Mouse (Mus musculus) left cerebral cortex, adult 8-10 months (tissue): Measurements from ENCODE around the gene Plin2. TPM values are rescaled to one million over a fixed set of nuclear protein-coding genes. Genes with fewer than 3 reads are reported as not detected.
"Not testable (repeated sequence)": the region's sequence is repeated elsewhere in the genome, so short reads cannot be mapped to it uniquely, and the experiment has no call there.

Experiments used
- DNase-seq, 2 experiments: peaks; one replicate each; pipeline ENCODE4 v3.0.0; 2022; ENCODE audit warnings: low spot score in 2 of 2
- total RNA-seq, 4 experiments: library from RNA; stranded (reverse); gene quantifications; 2 replicates each; pipeline ENCODE4 v1.2.4; 2022

The Plin2 gene
- total RNA-seq, 4 experiments from 2014 or later: 12.3 to 24.9 (median 18.8) TPM

DNA sequence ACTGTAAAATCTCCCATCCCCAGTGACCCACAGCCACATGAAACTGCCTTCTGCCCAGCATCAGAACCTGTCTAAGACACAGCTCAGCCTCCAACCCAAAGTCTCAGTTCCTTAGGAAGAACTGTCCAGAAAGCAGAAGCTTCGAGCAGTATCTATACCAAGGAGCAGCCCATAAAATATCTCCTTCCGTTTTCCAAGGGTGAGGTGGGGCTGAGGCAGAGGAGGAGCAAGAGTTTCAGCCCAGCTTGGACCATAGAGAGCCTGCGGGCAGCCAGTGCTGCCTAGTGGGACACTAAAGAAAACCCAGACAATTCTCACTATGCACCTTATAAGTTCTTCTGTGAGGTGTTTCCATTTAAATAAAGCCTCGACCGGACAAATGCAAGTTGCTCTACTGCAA, 37.3 kb downstream of the Plin2 start:
- not testable (repeated sequence) for DNase-seq

DNA sequence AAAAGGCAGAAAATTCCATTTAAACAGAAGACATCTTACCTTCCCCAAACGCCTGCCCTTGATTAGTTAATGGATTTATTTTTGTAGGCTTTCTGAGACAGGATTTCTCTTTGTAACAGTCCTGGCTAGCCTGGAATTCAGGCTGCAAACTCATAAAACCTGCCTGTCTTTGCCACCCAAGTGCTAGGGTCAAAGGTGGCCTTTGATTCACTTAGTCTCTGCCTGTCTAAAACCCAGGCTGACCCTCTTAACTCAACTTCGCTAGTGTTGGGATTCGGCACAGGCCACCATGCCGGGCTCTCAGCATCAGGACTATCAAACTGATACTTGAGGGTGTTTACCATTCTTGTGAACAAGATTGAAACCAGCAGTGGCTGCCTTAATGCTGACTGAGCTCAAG, 38.0 kb downstream of the Plin2 start:
- DNase-seq: no peak

DNA sequence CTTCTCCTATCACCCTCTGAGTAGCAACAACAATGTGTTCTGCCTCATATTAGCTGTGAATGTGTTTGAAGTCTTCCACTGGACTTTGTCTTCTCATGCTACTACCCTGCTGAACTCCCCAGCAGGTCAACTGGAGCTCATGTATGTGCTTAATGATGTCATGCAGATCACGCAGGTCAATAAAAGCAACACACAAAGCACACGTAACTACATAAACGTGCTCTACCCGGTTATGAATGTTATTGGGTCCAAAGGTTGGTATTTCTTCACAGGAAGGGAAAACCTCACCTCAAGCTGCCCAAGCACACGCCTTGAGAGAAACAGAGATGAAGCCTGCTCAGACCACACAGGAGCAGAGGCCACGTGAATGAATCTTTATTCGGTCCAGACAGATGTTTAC, 43.4 kb downstream of the Plin2 start:
- not testable (repeated sequence) for DNase-seq

DNA sequence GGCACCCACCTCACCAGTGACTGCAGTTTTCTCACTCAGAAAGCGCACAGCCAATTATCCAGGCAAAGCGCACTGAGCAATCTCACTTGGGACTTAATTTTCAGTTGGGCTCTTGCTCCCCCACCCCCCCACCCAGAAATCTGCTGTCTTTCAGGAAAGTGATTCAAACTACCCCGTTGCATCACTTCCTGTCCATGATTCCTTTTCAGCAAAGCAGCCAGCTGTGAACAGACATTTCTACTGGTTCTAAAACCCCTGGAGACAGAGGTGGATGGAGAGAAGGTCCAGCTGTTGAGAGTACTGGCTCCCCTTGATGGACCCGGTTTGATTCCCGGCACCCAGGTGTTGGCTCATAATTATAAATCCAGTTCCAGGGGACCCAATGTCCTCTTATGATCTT, 44.4 kb downstream of the Plin2 start:
- no peak for DNase-seq

DNA sequence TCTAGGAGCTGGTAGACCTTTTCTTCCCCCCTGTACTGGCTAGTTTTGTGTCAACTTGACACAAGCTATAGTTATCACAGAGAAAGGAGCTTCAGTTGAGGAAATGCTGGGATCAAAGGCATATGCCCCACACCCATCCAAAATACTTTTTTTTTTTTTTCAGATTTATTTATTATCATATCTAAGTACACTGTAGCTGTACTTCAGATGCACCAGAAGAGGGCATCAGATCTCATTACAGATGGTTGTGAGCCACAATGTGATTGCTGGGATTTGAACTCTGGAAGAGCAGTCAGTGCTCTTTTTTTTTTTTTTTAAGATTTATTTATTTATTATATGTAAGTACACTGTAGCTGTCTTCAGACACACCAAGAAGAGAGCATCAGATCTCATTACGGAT, 47.3 kb downstream of the Plin2 start:
- not testable (repeated sequence) for DNase-seq

DNA sequence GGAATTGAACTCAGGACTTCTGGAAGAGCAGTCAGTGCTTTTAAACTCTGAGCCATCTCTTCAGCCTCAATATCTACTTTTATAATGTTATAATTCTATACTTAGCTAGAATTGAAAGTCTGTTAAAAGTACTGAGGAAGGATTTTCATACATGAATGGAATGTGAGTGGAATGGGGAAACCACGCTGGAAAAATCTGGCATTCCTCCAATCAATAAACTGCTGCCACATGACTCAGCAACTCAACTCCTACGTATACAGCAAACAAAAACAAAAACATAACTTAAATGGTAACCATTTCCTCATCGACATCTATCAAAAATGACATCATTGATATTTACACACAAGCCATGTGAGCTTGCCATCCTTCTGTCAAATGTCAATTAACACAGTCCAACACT, 47.7 kb downstream of the Plin2 start:
- no peak for DNase-seq

DNA sequence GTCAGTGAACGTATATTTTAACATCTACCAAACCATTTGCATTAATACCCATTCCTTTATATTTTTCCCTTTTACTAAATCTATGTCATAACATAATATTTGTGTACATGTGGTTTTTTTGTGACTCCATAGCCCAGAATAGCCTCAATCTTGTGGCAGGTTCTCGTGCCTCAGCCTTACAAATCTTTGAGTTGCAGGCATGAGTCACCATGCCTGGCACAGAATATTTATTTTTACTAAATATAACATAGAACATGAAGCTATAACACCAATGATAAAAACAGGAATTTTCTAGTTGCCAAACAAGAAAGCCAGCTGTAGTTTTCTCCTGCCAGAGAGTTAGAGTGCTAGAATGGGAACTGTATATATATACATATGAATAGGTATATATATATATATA, 49.4 kb downstream of the Plin2 start:
- peak in 1 of 2 experiments; percentile 10 for DNase-seq

DNA sequence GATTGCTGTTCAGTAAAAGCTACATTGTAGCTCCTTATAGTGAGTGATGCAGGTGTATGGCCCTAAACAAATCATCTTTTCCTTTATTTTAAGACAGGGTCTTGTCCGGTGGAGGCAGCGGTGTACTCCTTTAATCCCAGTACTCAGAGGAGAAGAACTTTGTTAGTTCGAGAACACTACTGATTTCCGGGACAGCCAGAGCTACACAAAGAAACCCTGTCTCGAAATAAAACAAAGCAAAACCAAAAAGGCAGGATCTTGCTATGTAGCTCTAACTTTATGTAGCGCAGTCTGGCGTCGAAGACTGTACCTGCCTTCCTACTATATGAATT, 57.6 kb downstream of the Plin2 start:
- no peak for DNase-seq

DNA sequence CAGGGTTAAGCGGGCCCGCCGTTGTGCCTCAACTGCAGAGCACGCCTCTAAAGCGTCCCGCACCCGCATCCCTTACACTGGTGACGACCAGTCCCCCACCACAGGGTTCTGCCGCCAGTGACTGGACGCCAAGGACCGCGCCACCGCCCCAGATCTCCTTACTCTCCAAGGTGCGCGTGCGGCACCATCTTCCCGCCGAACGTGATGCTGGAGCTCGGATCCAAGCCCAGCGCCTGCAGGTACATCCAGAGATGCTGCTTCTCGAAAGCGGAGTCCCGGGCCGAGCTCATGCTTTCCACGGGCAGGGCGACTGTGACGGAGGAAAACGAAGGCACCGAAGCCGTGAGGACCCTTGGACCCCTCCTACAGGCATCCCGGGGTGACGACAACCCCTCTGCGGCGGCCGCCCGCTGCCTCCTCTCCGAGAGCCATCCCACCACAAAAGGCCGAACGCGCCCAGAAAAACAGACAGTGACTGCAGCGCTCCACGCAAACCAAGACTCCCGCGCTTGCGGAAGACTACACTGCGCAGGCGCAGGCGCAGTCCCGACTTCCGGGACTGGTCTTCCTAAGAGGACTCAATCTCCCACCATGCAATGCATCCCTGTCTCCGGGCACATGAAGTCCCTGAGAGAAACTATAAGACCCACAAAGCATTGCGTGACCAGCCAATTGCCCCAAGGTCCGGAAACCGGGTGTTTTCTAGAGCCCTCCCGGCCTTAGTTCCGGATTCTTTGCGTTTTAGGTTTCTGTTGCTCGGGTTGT, 58.2 kb downstream of the Plin2 start, which contains the start of gene Haus6:
Haus6 (minus strand) TSS at position 532 of the 765 bp plus-strand sequence.
- peak; percentile 76 to 96 for DNase-seq

Other genes starting within 250 kb of the Plin2 start
- not detected for gene Saxo1, start 111.7 kb downstream of the Plin2 start, total RNA-seq
- gene Rraga, start 94.4 kb downstream of the Plin2 start, total RNA-seq: 100 to 1,000 TPM; 137 to 150 (median 140) TPM
- 10 to 100 TPM in 3 of 4 experiments, 1 to 10 TPM in 1; 9.0 to 11.0 (median 10.5) TPM for gene Haus6, start 58.0 kb downstream of the Plin2 start, total RNA-seq
- gene Dennd4c, start 78.5 kb upstream of the Plin2 start, total RNA-seq: 10 to 100 TPM; 10.7 to 12.2 (median 11.6) TPM
- 100 to 1,000 TPM; 447 to 482 (median 465) TPM for gene Rps6, start 187.4 kb upstream of the Plin2 start, total RNA-seq
- gene Acer2, start 204.3 kb upstream of the Plin2 start, total RNA-seq: 10 to 100 TPM in 2 of 4 experiments, 1 to 10 TPM in 2; 6.5 to 11.5 (median 9.3) TPM